Mouse (Mus musculus) A20 (cell line): ENCODE results near the gene Prkag2.
"Not testable (repeated sequence)": the region's sequence is repeated elsewhere in the genome, so short reads cannot be mapped to it uniquely, and the experiment has no call there.

ENCODE experiments used
- DNase-seq: peaks from one replicate; pipeline ENCODE4 v3.0.0-alpha.2; 2011; ENCODE audit warnings: low read depth, low spot score

Gene Prkag2

DNA sequence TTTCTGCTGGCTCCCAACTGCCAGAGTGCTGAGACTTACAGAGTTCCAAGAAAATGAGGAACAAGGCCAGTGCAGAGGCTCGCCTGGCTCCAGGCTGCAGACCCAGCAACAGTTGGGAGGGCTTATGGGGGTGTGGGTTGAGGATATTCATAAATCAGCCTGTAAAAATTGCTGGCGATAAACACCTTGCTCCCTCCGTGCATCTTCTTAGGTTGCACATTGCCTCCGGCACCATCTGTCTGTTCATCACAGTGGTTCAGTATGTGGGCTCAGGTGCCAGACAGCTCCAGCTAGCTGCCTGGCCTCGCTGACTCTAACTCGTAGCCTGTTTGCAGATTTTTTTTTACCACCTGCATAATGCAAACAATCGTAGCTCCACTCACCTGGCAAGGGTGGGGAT, 13.4 kb downstream of the Prkag2 start:
- DNase-seq, result no peak

DNA sequence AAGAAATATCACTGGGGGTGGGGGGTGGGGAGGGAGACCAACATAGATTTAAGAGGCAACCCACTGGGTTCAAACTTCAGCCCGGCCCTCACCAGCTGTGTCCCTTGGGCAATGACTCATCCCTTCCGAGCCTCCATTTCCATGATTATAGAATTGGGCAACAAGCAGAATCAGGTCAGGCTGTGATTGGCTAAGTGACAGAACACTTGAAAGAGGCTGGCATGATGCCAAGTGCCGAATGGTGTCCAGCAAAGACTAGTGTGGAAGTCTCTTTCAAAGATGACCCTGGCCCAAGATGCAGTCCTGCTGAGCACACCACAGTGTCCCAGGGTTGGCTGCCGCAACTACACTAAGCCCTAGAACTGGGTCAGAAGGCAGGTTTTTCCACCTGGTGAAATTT, 14.2 kb downstream of the Prkag2 start:
- DNase-seq, result no peak

DNA sequence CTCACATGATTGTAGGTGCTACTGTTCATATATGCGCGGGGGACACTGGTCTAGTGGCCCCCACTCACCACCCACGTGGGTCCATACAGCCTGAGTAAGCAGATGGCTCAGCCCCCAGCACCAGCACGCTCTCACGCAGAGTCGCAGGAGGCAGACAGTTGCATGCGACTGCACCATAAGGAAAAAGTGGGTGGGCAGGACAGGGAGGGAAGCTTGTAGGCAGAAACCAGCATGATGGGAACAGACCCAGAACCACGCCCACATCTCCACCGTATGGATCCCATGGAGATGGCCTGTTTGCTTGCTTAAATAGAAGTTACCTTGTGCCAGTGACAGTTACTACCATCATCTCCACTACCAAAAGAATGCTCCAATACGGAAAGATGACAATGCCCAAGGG, 15.3 kb downstream of the Prkag2 start:
- DNase-seq, result no peak

DNA sequence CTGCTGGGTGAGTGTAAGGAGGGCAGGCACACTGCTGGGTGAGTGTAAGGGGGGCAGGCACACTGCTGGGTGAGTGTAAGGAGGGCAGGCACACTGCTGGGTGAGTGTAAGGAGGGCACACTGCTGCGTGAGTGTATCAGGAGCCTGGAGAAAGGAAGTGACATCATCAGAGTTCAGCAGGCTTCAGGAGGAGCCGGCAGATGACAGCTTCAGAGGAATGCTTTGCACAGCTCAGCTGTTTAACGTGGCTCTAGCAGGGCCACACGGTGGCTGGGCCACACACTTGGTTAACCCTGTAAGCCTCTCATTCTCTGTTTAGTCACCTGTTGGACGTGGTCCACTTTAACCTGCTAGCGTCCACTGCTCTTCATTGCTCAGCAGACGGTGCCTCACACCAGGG, 16.6 kb downstream of the Prkag2 start:
- no peak for DNase-seq

DNA sequence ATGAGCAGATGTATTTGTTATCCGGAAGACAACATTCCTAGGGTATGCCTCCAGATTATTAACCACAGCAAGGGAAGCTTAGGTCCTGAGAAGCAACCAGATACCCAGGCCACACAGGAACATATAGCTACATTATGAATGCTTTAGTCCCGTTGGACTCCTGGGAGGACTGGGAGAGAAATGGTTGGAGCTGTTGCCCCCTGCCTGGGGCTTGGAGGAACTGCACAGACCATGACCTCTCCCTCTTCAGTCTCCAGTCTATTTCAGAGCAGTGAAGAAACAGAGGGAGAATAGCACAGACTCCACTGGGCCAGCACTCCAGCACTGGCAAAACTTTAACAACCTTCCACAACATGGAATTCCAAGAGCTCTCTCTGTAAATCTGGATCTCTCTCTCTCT, 17.9 kb downstream of the Prkag2 start:
- DNase-seq, result peak; percentile 73

DNA sequence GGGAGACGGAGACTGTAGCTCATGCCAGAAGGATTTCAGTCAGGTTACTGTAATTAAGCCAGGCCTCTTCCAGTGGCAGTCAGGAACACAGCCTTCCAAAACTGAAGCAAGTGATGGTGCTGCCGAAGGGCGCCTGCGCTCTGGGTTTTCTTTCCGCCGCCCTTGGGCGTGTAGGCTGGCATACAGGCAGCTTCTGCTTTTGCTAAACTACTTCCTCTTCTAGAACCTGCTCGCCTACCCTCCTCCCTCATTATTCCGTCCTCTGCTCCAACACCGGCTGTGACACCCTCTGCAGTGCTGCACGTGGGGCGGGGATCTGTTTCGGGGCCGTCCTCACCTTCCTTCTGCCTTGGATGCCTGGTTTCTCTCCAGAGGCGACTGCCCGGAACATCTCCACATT, 18.9 kb downstream of the Prkag2 start:
- peak; percentile 89 for DNase-seq

DNA sequence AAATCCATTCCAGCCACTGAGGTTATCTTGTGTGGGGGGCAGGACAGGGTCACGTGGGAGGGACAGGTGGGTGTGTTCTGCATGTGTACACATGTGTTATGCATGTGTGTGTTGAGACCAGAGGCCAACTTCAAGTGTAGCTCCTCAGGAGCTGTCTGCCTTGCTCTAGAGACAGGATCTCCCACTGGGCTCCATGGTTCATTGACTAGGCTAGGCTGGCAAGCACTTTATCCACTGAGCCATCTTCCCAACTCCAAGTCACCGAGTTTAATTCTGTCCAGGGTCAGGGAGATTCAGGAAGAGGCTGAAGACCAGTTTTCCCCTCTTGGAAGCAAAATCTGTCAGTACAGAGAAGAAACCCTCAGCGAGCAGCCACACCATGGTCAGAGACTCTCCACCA, 19.4 kb downstream of the Prkag2 start:
- no peak for DNase-seq

DNA sequence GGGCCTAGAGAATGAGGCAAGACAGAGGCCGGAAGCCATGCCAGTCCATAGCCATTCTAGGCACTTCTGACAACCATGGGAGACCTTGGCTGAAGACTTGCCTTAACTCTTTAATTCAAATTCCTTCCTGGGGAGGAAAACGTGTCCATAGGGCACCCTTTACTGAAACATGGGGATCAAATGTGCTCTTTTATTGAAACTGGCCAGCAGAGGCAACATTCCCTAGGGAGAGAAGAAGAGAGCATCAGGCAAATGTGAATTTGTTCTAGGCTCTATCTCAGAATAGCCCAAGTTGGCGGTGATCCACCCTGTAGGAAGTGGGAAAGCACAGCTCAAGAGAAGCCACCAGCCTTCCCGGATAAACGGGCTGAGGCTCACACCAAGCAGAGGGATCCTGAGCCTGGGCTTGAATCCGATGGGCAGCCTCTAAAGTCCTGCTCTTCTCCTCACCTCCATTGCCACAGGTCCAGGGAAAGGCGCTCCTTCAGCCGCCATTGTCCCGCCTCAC, 19.9 kb downstream of the Prkag2 start:
- DNase-seq, result no peak

DNA sequence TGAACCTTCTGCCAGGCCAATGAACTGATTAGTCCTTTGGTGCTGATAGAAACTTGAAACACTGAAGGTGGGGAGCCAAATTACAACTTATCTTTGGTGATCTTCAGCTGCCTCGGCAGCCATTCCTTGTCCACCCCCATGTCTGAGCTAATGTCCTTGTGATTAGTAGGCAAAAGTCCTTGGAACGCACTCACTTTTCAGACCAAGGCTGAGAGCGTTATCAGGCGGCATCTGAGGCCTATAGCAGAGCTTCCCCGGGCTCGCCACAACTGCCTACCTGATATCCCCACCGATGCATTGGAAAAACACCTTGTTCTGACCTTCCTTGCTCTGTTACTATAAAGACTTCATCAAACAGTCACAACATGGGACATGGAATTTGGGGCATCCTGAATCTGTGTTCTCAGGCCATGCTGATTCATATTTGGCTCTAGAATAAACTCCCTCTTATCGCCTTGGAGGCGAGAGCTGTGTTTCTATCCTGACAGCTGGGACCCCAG, 20.6 kb downstream of the Prkag2 start:
- no peak for DNase-seq

DNA sequence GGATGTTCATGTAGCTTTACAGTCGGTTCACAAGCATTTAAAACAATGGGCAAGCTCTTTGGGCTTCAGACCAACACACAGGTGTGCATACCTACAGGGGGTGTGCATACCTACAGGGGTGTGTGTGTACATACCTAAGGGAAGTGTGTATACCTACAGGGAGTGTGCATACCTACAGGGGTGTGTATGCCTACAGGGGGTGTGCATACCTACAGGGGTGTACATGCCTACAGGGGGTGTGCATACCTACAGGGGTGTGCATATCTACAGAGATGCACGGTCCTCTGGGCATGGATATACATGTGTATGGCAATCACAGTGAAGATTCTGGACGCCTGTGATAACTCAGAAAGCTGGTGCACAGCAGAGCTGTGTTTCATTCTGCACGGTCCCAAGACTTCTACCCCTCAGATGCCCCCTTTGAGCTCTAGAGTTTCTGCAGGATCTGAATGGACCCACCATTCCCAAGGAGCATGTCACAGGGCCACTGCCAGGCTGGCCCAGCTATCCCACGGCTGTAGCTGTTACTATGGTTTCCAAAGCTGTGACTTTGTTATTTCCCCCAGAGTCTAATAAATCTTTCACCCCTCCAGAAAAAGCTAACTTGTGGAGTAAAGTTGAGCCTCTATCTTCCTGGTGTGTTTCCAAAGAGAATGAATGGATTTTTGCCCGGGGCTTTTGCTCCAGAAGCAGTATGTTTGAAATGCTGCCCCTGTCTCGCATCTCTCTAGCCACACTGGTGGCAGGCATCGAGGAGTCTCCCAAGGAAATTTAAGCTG, 22.4 kb downstream of the Prkag2 start:
- no peak for DNase-seq

DNA sequence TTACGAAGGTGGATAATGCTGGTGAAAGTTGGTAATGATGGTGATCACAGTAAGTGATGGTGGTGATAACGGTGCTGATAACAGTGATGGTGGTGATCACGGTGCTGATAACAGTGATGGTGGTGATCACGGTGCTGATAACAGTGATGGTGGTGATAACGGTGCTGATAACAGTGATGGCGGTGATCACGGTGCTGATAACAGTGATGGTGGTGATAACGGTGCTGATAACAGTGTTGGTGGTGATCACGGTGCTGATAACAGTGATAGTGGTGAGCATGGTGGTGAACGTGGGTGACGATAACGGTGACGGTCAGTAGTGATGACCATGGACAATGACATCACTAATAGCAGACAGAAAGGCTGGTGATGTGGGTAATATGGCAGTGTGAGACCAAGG, 23.2 kb downstream of the Prkag2 start:
- DNase-seq, result not testable (repeated sequence)

DNA sequence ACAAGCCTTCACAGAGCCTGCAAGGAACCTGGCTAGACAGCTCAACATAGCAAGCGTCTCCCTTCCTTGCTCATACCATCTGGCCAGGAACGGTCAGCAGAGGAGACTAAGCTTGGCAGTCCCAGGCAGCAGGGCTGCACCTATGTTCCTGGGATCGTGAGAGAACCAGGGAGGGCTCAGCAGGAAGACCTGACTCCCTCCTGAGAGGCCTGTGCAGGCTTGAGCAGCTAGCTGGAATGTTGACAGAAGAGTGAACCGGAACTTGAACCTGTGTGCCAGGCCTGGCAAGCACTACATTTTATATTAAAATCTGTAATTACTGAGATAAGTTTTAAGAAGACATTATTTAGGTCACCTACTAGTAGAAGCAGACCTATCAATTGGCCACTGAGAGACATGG, 24.8 kb downstream of the Prkag2 start:
- no peak for DNase-seq

DNA sequence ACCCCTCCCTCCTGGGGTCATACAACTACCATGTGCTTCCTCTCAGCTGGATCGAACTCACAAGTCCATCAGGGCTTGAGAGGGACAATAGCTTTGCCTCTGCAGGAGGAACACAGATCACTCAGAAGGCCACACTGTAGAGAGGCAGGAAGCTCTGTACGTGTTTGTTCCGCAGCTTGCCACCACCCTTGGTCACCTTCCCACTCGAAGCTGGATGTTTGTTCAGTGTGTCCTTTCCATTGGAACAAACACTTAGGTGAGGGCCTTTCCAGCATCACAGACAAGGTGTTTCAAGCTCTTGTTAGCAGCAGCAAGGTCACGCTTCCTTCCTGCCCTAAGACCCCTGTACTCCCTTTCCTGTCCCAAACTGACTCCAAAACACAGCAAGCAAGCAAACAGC, 30.6 kb downstream of the Prkag2 start:
- no peak for DNase-seq

DNA sequence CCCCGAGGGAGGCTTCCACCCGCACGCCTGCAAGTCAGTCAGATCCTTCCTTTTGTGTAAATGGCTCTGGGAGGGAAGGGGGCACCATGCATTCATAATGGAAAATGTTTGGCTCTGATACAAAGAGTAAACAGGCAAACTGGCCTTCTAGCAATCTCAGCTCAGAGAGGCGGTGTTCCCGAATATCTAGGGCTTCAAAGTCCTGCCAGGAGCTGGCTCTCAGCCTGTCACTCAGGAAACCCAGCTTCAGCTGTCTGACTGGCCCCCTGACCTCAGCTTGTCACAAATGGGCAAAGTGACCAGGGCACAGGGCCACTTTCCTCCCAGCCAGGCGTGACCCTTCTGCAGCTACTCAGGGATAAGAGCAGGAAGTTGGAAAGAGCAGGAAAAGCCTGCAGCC, 33.3 kb downstream of the Prkag2 start:
- DNase-seq, result no peak

DNA sequence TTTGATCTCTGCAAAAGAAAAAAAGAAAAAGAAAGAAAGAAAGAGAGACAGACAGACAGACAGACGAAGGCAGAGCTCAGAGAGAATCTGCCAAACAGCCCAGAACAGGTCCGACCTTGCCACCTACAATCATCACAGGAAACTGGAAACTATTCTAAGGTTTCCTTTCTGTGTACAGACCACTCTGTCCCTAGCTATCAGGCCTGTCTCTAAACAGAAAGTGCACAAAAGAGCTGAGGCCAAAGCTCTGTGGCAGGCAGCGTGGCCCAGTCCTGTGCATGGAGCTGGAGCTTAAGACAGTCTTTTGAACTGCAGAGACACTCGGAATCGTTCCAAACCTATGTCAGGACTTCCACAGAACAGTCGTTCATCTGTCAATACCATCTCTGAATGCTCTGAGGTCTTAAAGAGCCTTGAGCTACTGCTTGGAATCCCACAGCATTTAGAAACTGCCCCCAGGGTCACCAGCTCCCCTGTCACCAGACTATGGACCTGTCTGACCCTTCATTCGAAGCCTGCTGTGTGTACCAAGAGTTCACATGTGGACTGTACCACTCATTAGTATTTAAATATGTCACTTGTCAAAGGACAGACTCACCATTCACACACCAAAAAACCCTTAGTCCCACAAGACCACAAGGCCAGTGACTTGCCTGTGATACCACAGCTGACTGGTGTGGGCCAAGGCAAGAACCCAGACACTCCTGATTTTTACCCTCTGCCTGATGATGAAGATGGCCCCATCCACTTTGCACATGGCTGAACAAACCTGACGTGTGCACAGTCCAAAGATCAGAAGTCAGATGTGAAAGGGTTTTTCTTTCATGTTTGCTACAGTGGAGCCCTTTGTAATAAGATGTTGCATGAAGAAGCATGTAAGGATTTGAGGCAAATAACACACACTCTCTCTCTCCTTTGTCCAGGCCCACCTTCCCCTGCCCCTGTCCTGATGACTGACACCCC, 35.9 kb downstream of the Prkag2 start:
- peak; percentile 16 for DNase-seq

DNA sequence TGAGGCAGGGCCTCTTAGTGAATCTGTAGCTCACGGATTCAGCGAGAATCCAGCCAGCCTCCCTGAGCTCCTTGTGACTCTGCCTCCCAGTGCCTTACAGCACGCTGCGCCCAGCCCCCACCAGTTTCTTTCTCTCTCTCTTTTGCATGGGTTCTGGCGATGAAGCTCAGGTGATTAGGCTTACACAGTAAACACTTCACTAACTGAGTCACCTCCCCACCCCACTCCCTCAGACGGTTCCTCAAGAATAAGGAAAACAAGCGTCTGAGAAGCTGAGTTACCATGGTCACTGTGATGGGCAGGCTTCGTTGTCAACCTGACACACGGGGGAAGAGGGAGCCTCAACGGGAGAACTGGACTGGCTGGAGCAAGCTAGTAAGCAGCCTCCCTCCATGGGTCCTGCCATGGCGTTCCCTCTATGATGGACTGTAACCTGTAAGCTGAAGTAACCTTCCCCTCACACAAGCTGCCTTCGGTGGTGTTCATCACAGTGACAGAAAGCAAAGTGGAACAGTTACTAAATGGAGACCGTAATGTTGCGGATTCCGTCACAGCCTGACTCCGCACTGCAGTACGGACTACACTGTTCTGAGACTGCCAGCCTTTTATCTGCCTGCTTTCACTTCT, 37.8 kb downstream of the Prkag2 start:
- peak; percentile 83 for DNase-seq

DNA sequence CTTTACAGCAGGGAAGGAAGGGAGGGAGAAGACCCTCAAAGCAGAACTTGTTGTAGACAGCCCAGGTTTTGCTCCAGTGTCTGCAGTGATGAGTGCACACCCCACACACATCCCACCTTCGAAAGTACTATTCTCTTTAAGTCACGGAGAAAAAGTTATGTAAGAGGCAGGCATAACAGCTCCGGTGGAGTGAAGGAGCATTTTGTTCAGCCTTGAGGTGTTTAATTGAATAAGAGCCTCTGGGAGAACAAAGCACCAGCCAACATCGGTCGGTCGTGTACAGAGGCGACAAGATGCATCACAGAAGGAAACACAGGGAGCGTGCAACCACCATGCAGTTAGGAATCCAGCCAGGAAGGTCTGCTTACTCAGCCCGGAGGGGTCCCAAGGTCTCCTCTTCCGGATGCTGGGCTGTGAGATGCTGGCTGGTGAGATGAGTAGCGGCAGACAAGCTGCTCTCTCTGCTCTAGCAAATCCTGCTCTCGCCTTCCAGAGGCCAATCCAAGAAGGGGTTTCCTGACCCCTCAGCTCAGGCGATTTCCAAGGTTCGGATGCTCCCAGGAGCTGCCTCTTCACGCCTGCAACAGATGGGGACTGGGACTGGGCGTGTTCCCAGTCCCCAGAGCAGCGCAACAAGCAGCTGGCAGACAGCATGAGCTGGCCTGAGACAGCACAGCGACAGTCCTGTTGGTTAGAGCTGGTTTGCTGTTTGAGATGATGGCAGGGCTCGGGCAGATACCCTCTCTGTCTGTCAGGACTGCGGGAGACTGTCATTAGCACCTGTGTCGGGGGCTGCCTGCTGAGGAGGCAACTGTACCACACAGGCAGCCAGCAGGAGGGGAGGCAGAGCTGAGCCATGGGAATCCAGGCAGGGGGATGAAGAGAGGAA, 41.3 kb downstream of the Prkag2 start:
- DNase-seq, result no peak

DNA sequence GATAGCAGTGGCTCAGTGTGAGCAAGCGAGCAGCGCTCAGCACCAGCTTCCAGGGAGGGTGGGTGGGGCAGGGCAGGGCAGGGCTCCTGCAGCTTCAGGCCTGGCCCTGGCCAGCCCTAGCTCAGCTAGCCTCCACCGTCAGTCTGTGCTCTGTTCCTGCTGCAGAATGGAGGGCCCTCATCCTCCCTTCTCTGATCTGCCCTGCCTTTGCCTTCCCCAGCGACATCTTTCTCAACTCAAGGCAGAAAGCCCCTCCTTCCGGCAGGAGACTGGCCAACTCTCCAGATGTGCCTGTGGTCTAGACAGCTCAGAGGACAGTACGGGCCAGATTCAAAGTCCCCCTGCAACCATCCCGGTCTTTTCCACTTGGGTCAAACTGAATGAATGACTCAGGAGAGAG, 42.0 kb downstream of the Prkag2 start:
- no peak for DNase-seq

DNA sequence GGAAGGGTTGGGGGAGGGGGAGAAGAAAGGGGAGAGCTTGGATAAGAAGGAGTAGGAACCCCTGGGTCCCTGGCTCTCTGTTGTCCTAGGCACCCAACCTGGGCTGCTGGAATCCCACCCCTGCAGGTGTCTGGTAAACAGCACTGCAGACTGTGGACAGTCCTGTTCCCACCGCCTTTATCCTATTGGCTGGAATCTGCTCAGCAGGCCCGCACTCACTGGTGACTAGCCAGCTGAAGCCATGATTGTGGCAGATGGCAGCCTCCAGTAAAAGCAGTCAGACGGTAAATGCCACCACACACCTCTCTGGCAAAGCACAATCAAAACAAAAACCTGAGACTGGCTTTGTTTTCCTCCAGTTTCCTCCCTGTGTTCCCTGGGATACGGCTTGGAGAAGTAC, 45.2 kb downstream of the Prkag2 start:
- DNase-seq, result no peak

DNA sequence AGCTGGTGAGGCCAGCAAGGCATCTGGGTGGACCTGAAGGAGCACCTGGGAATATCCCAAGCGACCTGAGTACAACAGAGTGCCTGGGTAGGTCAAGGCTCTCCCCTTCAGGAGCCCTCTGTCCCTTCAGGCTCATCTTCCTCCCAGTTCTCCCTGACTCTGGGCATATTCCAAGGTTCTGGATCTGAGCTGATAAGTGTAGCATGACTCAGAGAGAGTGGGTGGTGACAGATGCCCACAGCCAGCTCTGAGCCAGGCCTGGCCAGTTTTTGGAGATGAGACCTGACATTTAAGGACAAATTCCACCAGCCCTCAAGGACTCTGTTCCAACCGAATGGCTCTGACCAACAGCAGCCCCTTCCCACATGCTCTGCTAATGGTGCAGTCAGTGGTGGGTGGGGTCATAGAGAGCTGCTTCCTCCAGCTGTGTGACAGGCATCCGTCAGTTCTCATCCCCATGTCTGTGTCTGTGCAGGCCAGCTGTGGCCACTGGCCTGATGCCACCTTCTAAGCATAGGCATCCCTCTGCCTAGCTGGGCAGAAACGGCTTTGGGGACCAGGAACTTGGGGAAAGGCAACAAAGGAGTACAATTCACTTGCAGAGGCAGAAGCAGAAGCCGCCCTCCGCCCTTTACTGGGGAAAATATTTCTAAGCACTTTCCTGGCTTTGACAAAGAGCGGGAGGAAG, 46.3 kb downstream of the Prkag2 start:
- DNase-seq, result no peak
